Mouse (Mus musculus): ENCODE measurements around the gene A930018P22Rik. TPM values are rescaled to one million over a fixed set of nuclear protein-coding genes. Genes with fewer than 3 reads are reported as not detected.
A peak's percentile ranks its signal among the peaks of the same experiment; 100 is the strongest.
"Not testable (repeated sequence)": the region's sequence is repeated elsewhere in the genome, so short reads cannot be mapped to it uniquely, and the experiment has no call there.

A930018P22Rik gene
- polyA plus RNA-seq, 1 experiment from 2014 or later, result not detected

GRCm38 (mm10) chr2:104111170-104111797 lies 11.3 kb upstream of the A930018P22Rik start:
- not testable (repeated sequence) for H3K9ac ChIP-seq (replicated peaks; ENCODE audit: low read depth, low read length)

GRCm38 (mm10) chr2:104113563-104113962 lies 9.0 kb upstream of the A930018P22Rik start:
- ATAC-seq (ENCODE audit: low read depth); H3K9ac ChIP-seq (replicated peaks; ENCODE audit: low read depth, low read length); H3K27me3 ChIP-seq (ENCODE audit: control insufficient read depth, insufficient read depth, low read length); H3K4me1 ChIP-seq (ENCODE audit: control insufficient read depth, insufficient read depth, low read length); H3K4me3 ChIP-seq (ENCODE audit: low read depth, low read length); H3K4me2 ChIP-seq (ENCODE audit: low read depth, low read length); H3K27ac ChIP-seq (ENCODE audit: low read depth, low read length); H3K36me3 ChIP-seq (ENCODE audit: control insufficient read depth, insufficient read depth, low read length); H3K9me3 ChIP-seq (ENCODE audit: control insufficient read depth, low read length): not testable (repeated sequence)

More at GRCm38 (mm10) chr2:104111170-104111797, 11.3 kb upstream of the A930018P22Rik start:
- H3K4me3 ChIP-seq (ENCODE audit: low read depth, low read length); H3K36me3 ChIP-seq (ENCODE audit: control insufficient read depth, insufficient read depth, low read length); H3K4me1 ChIP-seq (ENCODE audit: control insufficient read depth, insufficient read depth, low read length); H3K27ac ChIP-seq (ENCODE audit: low read depth, low read length); H3K4me2 ChIP-seq (ENCODE audit: low read depth, low read length); H3K27me3 ChIP-seq (ENCODE audit: control insufficient read depth, insufficient read depth, low read length); ATAC-seq (ENCODE audit: low read depth); H3K9me3 ChIP-seq (ENCODE audit: control insufficient read depth, low read length): not testable (repeated sequence)
- WGBS, result no CpG with 5 or more reads among the region's 1 CpGs

DNA sequence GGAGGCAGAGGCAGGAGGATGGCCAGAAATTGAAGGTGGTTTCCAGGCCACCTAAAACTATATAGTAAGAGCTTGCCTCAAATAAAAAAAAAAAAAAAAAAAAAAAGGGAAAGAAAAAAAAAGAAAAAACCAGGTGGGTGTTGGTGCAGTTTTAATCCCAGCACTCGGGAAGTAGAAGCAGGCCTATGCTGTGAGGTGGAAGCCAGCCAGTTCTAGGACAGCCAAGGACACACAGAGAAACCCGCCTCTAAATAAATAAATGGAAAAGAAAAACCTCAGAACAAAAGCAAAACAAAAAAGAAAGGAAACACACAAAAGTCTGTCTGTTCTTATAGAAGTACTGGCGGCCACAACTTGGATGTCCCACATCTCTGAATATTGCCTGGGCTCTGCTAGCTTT lies 7.7 kb upstream of the A930018P22Rik start:
- Histone ChIP-seq H3K27me3 (ENCODE audit: control insufficient read depth, insufficient read depth, low read length) (no peaks in the 10 kb centered on the region), H3K36me3 (ENCODE audit: control insufficient read depth, insufficient read depth, low read length) (no peaks in the 10 kb centered on the region), H3K9me3 (ENCODE audit: control insufficient read depth, low read length) (no peaks in the 10 kb centered on the region), H3K4me3 (ENCODE audit: low read depth, low read length) (no peak overlapping the region), H3K27ac (ENCODE audit: low read depth, low read length) (no peak overlapping the region), H3K4me2 (ENCODE audit: low read depth, low read length) (no peak overlapping the region), H3K4me1 (ENCODE audit: control insufficient read depth, insufficient read depth, low read length) (no peaks in the 10 kb centered on the region), H3K9ac (replicated peaks; ENCODE audit: low read depth, low read length) (no peak overlapping the region)
- WGBS, result 88% methylated on average over 3 of the region's 3 CpGs
- no peak for ATAC-seq (ENCODE audit: low read depth)

DNA sequence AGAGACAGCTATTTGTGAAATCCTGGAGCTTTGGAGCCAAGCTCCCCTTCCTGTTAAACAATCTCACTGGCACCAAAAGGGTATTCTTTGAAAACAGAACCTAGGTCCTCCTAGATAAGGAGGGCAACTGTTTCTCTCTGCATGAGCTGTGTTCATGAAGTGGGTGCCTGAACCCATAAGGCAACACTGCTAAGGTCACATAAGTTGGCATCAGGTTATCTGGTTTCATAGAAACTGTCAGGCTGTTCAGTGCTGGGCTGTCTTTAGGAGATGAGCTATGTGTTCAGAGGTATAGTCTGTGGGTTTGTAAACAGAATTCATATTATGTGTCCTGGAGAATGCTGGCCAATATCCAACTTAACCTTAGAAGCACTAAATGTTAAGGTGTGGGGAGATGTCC lies 5.4 kb upstream of the A930018P22Rik start:
- not testable (repeated sequence) for H3K4me1 ChIP-seq (ENCODE audit: control insufficient read depth, insufficient read depth, low read length); H3K9ac ChIP-seq (replicated peaks; ENCODE audit: low read depth, low read length)

GRCm38 (mm10) chr2:104119097-104119496 lies 3.5 kb upstream of the A930018P22Rik start:
- Histone ChIP-seq H3K9me3 (ENCODE audit: control insufficient read depth, low read length) (no peaks in the 10 kb centered on the region), H3K9ac (replicated peaks; ENCODE audit: low read depth, low read length) (no peak overlapping the region), H3K27me3 (ENCODE audit: control insufficient read depth, insufficient read depth, low read length) (no peaks in the 10 kb centered on the region), H3K27ac (ENCODE audit: low read depth, low read length) (no peak overlapping the region), H3K4me2 (ENCODE audit: low read depth, low read length) (no peak overlapping the region), H3K4me3 (ENCODE audit: low read depth, low read length) (no peak overlapping the region), H3K36me3 (ENCODE audit: control insufficient read depth, insufficient read depth, low read length) (no peaks in the 10 kb centered on the region), H3K4me1 (ENCODE audit: control insufficient read depth, insufficient read depth, low read length) (no peaks in the 10 kb centered on the region)
- no peak for ATAC-seq (ENCODE audit: low read depth)
- 10% methylated on average over 1 of the region's 1 CpGs for WGBS

More for the DNA sequence above, 5.4 kb upstream of the A930018P22Rik start:
- H3K27ac ChIP-seq (ENCODE audit: low read depth, low read length); H3K27me3 ChIP-seq (ENCODE audit: control insufficient read depth, insufficient read depth, low read length); H3K36me3 ChIP-seq (ENCODE audit: control insufficient read depth, insufficient read depth, low read length); H3K4me2 ChIP-seq (ENCODE audit: low read depth, low read length); ATAC-seq (ENCODE audit: low read depth); H3K9me3 ChIP-seq (ENCODE audit: control insufficient read depth, low read length); H3K4me3 ChIP-seq (ENCODE audit: low read depth, low read length): not testable (repeated sequence)

DNA sequence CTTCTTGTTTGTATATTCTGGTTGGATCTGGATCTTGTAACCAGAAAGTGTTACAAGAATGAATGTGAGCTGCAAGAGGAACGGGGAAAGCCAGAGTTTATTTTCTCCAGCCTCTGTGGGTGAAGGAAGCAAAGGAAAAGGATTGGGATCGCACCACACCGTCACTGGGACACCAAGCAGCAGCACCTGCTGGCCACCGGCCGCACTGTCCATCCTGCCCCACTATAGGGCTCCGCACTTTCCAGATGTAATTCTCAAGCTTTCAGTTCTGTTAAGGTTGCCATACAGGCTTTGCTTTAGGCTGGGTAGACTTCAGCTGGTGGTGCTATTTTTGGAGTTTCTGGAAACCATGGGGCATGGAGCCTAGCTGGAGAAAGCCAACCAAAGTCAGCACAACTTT lies 2.3 kb upstream of the A930018P22Rik start:
- 60% methylated on average over 6 of the region's 6 CpGs for WGBS
- Histone ChIP-seq H3K9me3 (ENCODE audit: control insufficient read depth, low read length) (no peaks in the 10 kb centered on the region), H3K27ac (ENCODE audit: low read depth, low read length) (no peak overlapping the region), H3K27me3 (ENCODE audit: control insufficient read depth, insufficient read depth, low read length) (no peaks in the 10 kb centered on the region), H3K4me1 (ENCODE audit: control insufficient read depth, insufficient read depth, low read length) (no peaks in the 10 kb centered on the region), H3K9ac (replicated peaks; ENCODE audit: low read depth, low read length) (no peak overlapping the region), H3K4me2 (ENCODE audit: low read depth, low read length) (no peak overlapping the region), H3K4me3 (ENCODE audit: low read depth, low read length) (no peak overlapping the region), H3K36me3 (ENCODE audit: control insufficient read depth, insufficient read depth, low read length) (no peaks in the 10 kb centered on the region)
- no peak for ATAC-seq (ENCODE audit: low read depth)

DNA sequence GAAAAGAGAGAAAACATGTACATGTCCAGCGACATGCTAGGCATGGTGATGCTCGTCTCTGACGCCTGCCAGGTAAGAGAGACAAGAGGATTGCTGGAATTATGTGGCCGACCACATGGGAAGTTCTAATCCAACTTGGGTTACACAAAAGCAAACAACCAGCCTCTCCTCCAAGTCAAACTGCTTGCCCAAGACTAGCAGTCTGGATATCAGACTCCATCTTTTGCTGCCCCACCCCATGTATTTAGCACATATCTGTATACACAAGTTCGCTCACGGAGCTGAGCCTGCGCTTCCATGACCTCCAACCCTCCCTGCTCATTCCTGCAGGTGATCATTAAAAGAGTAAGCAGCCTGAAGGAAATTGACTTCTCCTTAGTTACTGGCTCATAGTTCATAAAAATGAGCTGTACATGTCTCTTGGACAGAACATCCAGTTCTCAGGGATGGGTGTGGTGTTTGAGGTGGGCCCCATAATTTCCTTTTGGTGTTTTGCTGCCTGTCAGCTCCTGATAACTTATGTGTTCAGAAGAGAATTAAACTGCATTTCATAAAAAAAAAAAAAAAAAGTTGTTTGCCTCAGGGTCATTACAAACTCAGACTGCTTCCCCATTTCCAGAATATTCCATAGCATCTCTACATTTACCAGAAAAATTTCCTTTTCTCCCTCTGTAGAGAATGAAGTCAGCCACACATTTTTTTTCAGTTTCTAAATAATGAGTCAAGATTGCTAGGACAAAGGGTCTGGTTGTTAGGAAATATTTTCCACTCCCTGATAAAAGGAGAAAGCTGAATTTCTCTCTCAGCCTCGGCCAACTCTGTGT lies 676 bp upstream of the A930018P22Rik start:
- Histone ChIP-seq H3K27ac (ENCODE audit: low read depth, low read length) (no peak overlapping the region), H3K9ac (replicated peaks; ENCODE audit: low read depth, low read length) (peak overlapping the region; percentile 76; the same call in 1 of the 2 replicates), H3K4me3 (ENCODE audit: low read depth, low read length) (peak overlapping the region; percentile 71), H3K9me3 (ENCODE audit: control insufficient read depth, low read length) (no peaks in the 10 kb centered on the region), H3K27me3 (ENCODE audit: control insufficient read depth, insufficient read depth, low read length) (no peaks in the 10 kb centered on the region), H3K36me3 (ENCODE audit: control insufficient read depth, insufficient read depth, low read length) (no peaks in the 10 kb centered on the region), H3K4me1 (ENCODE audit: control insufficient read depth, insufficient read depth, low read length) (no peaks in the 10 kb centered on the region), H3K4me2 (ENCODE audit: low read depth, low read length) (peak overlapping the region; percentile 91)
- ATAC-seq (ENCODE audit: low read depth), result no peak
- 81% methylated on average over 8 of the region's 8 CpGs for WGBS

GRCm38 (mm10) chr2:104123540-104123939 lies 971 bp downstream of the A930018P22Rik start:
- no peaks in the 10 kb centered on the region for H3K27me3 ChIP-seq (ENCODE audit: control insufficient read depth, insufficient read depth, low read length)
- no peak overlapping the region for H3K9ac ChIP-seq (replicated peaks; ENCODE audit: low read depth, low read length)
- H3K36me3 ChIP-seq (ENCODE audit: control insufficient read depth, insufficient read depth, low read length), result no peaks in the 10 kb centered on the region
- H3K4me1 ChIP-seq (ENCODE audit: control insufficient read depth, insufficient read depth, low read length), result no peaks in the 10 kb centered on the region
- H3K27ac ChIP-seq (ENCODE audit: low read depth, low read length), result no peak overlapping the region
- H3K4me3 ChIP-seq (ENCODE audit: low read depth, low read length), result peak overlapping the region; percentile 71; the same call in 1 of the 2 replicates
- ATAC-seq (ENCODE audit: low read depth), result no peak
- no peaks in the 10 kb centered on the region for H3K9me3 ChIP-seq (ENCODE audit: control insufficient read depth, low read length)
- peak overlapping the region; percentile 91; the same call in 1 of the 2 replicates for H3K4me2 ChIP-seq (ENCODE audit: low read depth, low read length)
- 48% methylated on average over 3 of the region's 3 CpGs for WGBS

- no peaks in the 10 kb centered on the region for H3K36me3 ChIP-seq (ENCODE audit: control insufficient read depth, insufficient read depth, low read length)
- 87% methylated on average over 5 of the region's 5 CpGs for WGBS
- no peak for ATAC-seq (ENCODE audit: low read depth)
Observed at GRCm38 (mm10) chr2:104124071-104124470, 1.5 kb downstream of the A930018P22Rik start.

More at GRCm38 (mm10) chr2:104124071-104124470, 1.5 kb downstream of the A930018P22Rik start:
- no peaks in the 10 kb centered on the region for H3K9me3 ChIP-seq (ENCODE audit: control insufficient read depth, low read length)
- H3K4me1 ChIP-seq (ENCODE audit: control insufficient read depth, insufficient read depth, low read length), result no peaks in the 10 kb centered on the region
- no peak overlapping the region for H3K27ac ChIP-seq (ENCODE audit: low read depth, low read length)
- H3K4me3 ChIP-seq (ENCODE audit: low read depth, low read length), result no peak overlapping the region
- no peaks in the 10 kb centered on the region for H3K27me3 ChIP-seq (ENCODE audit: control insufficient read depth, insufficient read depth, low read length)
- no peak overlapping the region for H3K9ac ChIP-seq (replicated peaks; ENCODE audit: low read depth, low read length)
- H3K4me2 ChIP-seq (ENCODE audit: low read depth, low read length), result no peak overlapping the region

Measured in neural tube, embryonic 14.5 days (tissue).